Mouse (Mus musculus) stomach, postnatal 0 days (tissue): ENCODE data around the gene Prdm11.

ENCODE experiments used
- CTCF ChIP-seq: IDR thresholded peaks from 2 replicates; pipeline ENCODE4 v1.5.1; 2016; ENCODE audit warnings: antibody characterized with exemption, low read depth, mild to moderate bottlenecking, moderate library complexity
- EP300 ChIP-seq: optimal IDR thresholded peaks from 2 replicates; pipeline ENCODE3; 2016; ENCODE audit warnings: antibody characterized with exemption

GRCm38 (mm10) chr2:93041470-93041869, 4.5 kb downstream of the Prdm11 start:
- TF ChIP-seq CTCF = no peak
- no peak for TF ChIP-seq EP300
